Mouse (Mus musculus) kidney, adult 2 months (tissue): ENCODE data around the gene Tnrc6b.

Experiments
- CTCF ChIP-seq: fragments of 200-500 bp; conservative IDR thresholded peaks from 2 replicates; pipeline ENCODE4 v1.5.1; 2011; ENCODE audit warnings: low read depth, mild to moderate bottlenecking, control low read depth, low read length, moderate library complexity, mixed read lengths; ENCODE audit not compliant: insufficient read depth, insufficient read length
- POLR2A ChIP-seq: fragments of 200-500 bp; IDR thresholded peaks from one replicate; pipeline ENCODE4 v1.6.1; 2011; ENCODE audit warnings: low read depth, low read length, control low read depth

DNA sequence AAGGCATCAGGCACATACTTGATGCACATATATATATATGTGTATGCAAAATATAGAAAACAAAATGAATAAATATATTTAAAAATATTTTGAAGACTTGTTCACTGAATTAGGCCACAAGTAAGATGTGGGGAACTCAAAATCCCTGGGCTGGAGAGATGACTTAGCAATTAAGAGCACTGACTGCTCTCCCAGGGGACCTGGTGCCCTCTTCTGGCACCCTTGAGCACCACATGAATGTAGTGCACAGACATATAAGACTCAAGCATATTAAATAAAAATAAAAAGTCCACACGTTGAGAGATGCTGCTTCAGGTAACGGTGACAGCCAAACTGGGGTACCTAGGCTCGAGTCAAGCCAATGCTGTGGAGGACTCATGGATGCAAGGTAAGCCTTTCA is 234.7 kb downstream of the Tnrc6b start:
- TF ChIP-seq POLR2A, result no peak
- TF ChIP-seq CTCF, result peak; percentile 60
